Mouse (Mus musculus) cortical plate, adult 2 months (tissue): Measurements from ENCODE around the gene Polr2c.

Source experiments
- CTCF ChIP-seq: fragments of 200-500 bp; IDR thresholded peaks from 2 replicates; pipeline ENCODE4 v1.5.1; 2011; ENCODE audit warnings: mild to moderate bottlenecking, control low read depth, low read length; ENCODE audit not compliant: insufficient read depth; ENCODE audit errors: extremely low read depth
- POLR2A ChIP-seq: fragments of 200-500 bp; IDR thresholded peaks from 2 replicates; pipeline ENCODE4 v1.6.1; 2011; ENCODE audit warnings: mild to moderate bottlenecking, low read length, control low read depth; ENCODE audit not compliant: insufficient read depth; ENCODE audit errors: extremely low read depth

- TF ChIP-seq CTCF = no peak
- TF ChIP-seq POLR2A = no peak
Observed at GRCm38 (mm10) chr8:94817933-94818332, 39.3 kb upstream of the Polr2c start.
